Mouse (Mus musculus): ENCODE results near the gene Ctrc. TPM values are rescaled to one million over a fixed set of nuclear protein-coding genes. Genes with fewer than 3 reads are reported as not detected.

Ctrc gene
- polyA plus RNA-seq, 1 experiment from 2014 or later = not detected

GRCm38 (mm10) chr4:141769501-141770160 lies 76.5 kb downstream of the Ctrc start:
- peaks cover 91% of the 10 kb centered on the region for H3K36me3 ChIP-seq
- H3K4me1 ChIP-seq = no peaks in the 10 kb centered on the region

GRCm38 (mm10) chr4:141767353-141768036 lies 78.7 kb downstream of the Ctrc start:
- Histone ChIP-seq H3K9ac (no peak overlapping the region), H3K27ac (no peak overlapping the region), H3K9me3 (no peaks in the 10 kb centered on the region), H3K4me1 (no peaks in the 10 kb centered on the region), H3K4me2 (replicated peaks) (no peak overlapping the region), H3K27me3 (replicated peaks) (no peaks in the 10 kb centered on the region), H3K36me3 (peaks cover 91% of the 10 kb centered on the region), H3K4me3 (no peak overlapping the region)
- WGBS = 76% methylated on average over 19 of the region's 19 CpGs
- ATAC-seq (ENCODE audit: low FRiP score, low read depth) = no peak

More at GRCm38 (mm10) chr4:141769501-141770160, 76.5 kb downstream of the Ctrc start:
- 94% methylated on average over 8 of the region's 8 CpGs for WGBS
- Histone ChIP-seq H3K27ac (no peak overlapping the region), H3K4me3 (no peak overlapping the region), H3K9ac (no peak overlapping the region), H3K27me3 (replicated peaks) (no peaks in the 10 kb centered on the region), H3K4me2 (replicated peaks) (no peak overlapping the region), H3K9me3 (no peaks in the 10 kb centered on the region)
- ATAC-seq (ENCODE audit: low FRiP score, low read depth) = no peak

- Histone ChIP-seq H3K4me2 (replicated peaks) (no peak overlapping the region), H3K27me3 (replicated peaks) (no peaks in the 10 kb centered on the region), H3K27ac (no peak overlapping the region), H3K4me1 (no peaks in the 10 kb centered on the region), H3K36me3 (peaks cover 92% of the 10 kb centered on the region), H3K9me3 (no peaks in the 10 kb centered on the region), H3K4me3 (no peak overlapping the region), H3K9ac (no peak overlapping the region)
- ATAC-seq (ENCODE audit: low FRiP score, low read depth) = 0 out of 2 replicates have a peak, but pooled peaks have one; percentile 41
- 78% methylated on average over 19 of the region's 19 CpGs for whole genome bisulfite sequencing
Observed at GRCm38 (mm10) chr4:141766668-141767352, 79.3 kb downstream of the Ctrc start.

GRCm38 (mm10) chr4:141766316-141766667 lies 79.9 kb downstream of the Ctrc start:
- 87% methylated on average over 8 of the region's 8 CpGs for WGBS
- ATAC-seq (ENCODE audit: low FRiP score, low read depth) = no peak
- H3K27ac ChIP-seq = no peak overlapping the region
- H3K27me3 ChIP-seq (replicated peaks) = no peaks in the 10 kb centered on the region
- no peak overlapping the region for H3K4me3 ChIP-seq
- no peak overlapping the region for H3K9ac ChIP-seq
- H3K4me1 ChIP-seq = no peaks in the 10 kb centered on the region
- no peaks in the 10 kb centered on the region for H3K9me3 ChIP-seq
- no peak overlapping the region for H3K4me2 ChIP-seq (replicated peaks)
- peaks cover 89% of the 10 kb centered on the region for H3K36me3 ChIP-seq

DNA sequence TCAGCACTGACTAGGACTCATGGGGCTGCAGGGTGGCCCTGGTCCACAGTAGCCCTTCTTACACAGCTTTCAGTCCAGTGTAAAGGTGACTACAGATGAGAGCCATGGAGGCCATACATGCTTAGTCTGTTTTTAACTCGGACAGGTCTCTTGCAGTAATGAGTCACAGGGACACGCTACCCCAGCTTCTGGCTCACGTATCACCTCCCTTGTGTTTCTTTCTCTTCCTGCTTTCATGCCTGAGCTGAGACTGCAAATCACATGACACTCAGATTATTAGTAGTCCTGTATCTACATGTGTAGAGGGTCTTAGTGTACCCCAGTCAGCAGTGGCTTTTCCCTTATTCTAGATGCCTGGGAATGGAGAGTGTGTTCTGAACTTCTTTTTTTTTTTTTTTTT lies 81.2 kb downstream of the Ctrc start:
- H3K9ac ChIP-seq = no peak overlapping the region
- no peak overlapping the region for H3K4me3 ChIP-seq
- no peaks in the 10 kb centered on the region for H3K9me3 ChIP-seq
- no peak overlapping the region for H3K4me2 ChIP-seq (replicated peaks)
- no peaks in the 10 kb centered on the region for H3K4me1 ChIP-seq
- H3K27me3 ChIP-seq (replicated peaks) = no peaks in the 10 kb centered on the region
- no peak for ATAC-seq (ENCODE audit: low FRiP score, low read depth)
- 96% methylated on average over 3 of the region's 3 CpGs for WGBS
- no peak overlapping the region for H3K27ac ChIP-seq
- peaks cover 78% of the 10 kb centered on the region for H3K36me3 ChIP-seq

Other genes with a start within 250 kb of the Ctrc start
- gene Fblim1, start 240.3 kb downstream of the Ctrc start, polyA plus RNA-seq (2016; fragmentation: Nextera tagmentation; extraction: Ambion mirVana) = 30.6 and 37.0 TPM in 2 replicates
- 0.26 and 0.43 TPM in 2 replicates for gene Tmem82, start 227.7 kb downstream of the Ctrc start, polyA plus RNA-seq (2016; fragmentation: Nextera tagmentation; extraction: Ambion mirVana)
- gene Slc25a34, start 222.5 kb downstream of the Ctrc start, polyA plus RNA-seq (2016; fragmentation: Nextera tagmentation; extraction: Ambion mirVana) = not detected in 2 replicates
- gene Plekhm2, start 181.5 kb downstream of the Ctrc start, polyA plus RNA-seq (2016; fragmentation: Nextera tagmentation; extraction: Ambion mirVana) = 7.4 TPM in 2 replicates
- gene Rsc1a1, start 160.8 kb downstream of the Ctrc start, polyA plus RNA-seq (2016; fragmentation: Nextera tagmentation; extraction: Ambion mirVana) = 1.2 TPM in 1 of 2 replicates, not detected in the other
- gene Ddi2, start 122.9 kb downstream of the Ctrc start, polyA plus RNA-seq (2016; fragmentation: Nextera tagmentation; extraction: Ambion mirVana) = 24.8 and 25.6 TPM in 2 replicates
- not detected in 2 replicates for gene Agmat, start 99.7 kb downstream of the Ctrc start, polyA plus RNA-seq (2016; fragmentation: Nextera tagmentation; extraction: Ambion mirVana)
- 5.5 and 7.3 TPM in 2 replicates for gene Dnajc16, start 55.4 kb downstream of the Ctrc start, polyA plus RNA-seq (2016; fragmentation: Nextera tagmentation; extraction: Ambion mirVana)
- gene Casp9, start 52.7 kb downstream of the Ctrc start, polyA plus RNA-seq (2016; fragmentation: Nextera tagmentation; extraction: Ambion mirVana) = 23.1 and 23.9 TPM in 2 replicates
- gene Cela2a, start 20.2 kb downstream of the Ctrc start, polyA plus RNA-seq (2016; fragmentation: Nextera tagmentation; extraction: Ambion mirVana) = not detected in 2 replicates
- 75.9 and 79.1 TPM in 2 replicates for gene Efhd2, start 28.6 kb upstream of the Ctrc start, polyA plus RNA-seq (2016; fragmentation: Nextera tagmentation; extraction: Ambion mirVana)
- gene Fhad1, start 168.7 kb upstream of the Ctrc start, polyA plus RNA-seq (2016; fragmentation: Nextera tagmentation; extraction: Ambion mirVana) = 2.9 and 4.1 TPM in 2 replicates
- 6.3 and 6.4 TPM in 2 replicates for gene Tmem51, start 237.9 kb upstream of the Ctrc start, polyA plus RNA-seq (2016; fragmentation: Nextera tagmentation; extraction: Ambion mirVana)

All from neural tube, embryonic 12.5 days (tissue).